In genomic region chrX:75873813-75874212, GRCm38 (mm10) we compare ENCODE assay signal across 8 mouse cellular contexts. TPM values are rescaled to one million over a fixed set of nuclear protein-coding genes. Genes with fewer than 3 reads are reported as not detected.
DNase-seq lines count a peak whose midpoint lies in the region; ATAC-seq and TF ChIP-seq lines count a peak whose summit lies in the region.

No protein-coding gene starts in this region.

- intact Hi-C loops in heart, postnatal 25 days (cut with DNase I), result loop anchor here (5.0 to 10.0 kb wide), 2 partner anchors 42 to 241 kb away; no protein-coding TSS in a partner anchor

- peaks cover 46% of the 10 kb centered on the region for H3K27me3 ChIP-seq in Patski
- H3K27me3 ChIP-seq in forebrain, embryonic 12.5 days, result no peaks in the 10 kb centered on the region
- H3K27me3 ChIP-seq in stomach, postnatal 0 days (ENCODE audit: control insufficient read depth, insufficient read depth, low read length), result no peaks in the 10 kb centered on the region

- 0 out of 2 replicates have a peak overlapping the region, but pooled peaks have one; percentile 13 for H3K27ac ChIP-seq in forebrain, embryonic 12.5 days
- H3K27ac ChIP-seq in stomach, postnatal 0 days (replicated peaks), result peak overlapping the region; percentile 89

- no peaks in the 10 kb centered on the region for H3K36me3 ChIP-seq in forebrain, embryonic 12.5 days (replicated peaks)
- H3K36me3 ChIP-seq in stomach, postnatal 0 days (ENCODE audit: control insufficient read depth, insufficient read depth, low read length), result no peaks in the 10 kb centered on the region

- H3K4me3 ChIP-seq in forebrain, embryonic 12.5 days (replicated peaks), result peak overlapping the region; percentile 48
- peak overlapping the region; percentile 52 for H3K4me3 ChIP-seq in stomach, postnatal 0 days (ENCODE audit: low read depth, low read length)

- in situ Hi-C loops in Patski (cut with MboI; ENCODE audit: low pct_unique_long_range_greater_than_20kb), result loop anchor here (5.0 kb wide), 1 partner anchor 42 kb away; no protein-coding TSS in a partner anchor

- no peak for TF ChIP-seq POLR2A in brain, embryonic 14.5 days (IDR thresholded peaks at IDR 0.05; ENCODE audit: borderline replicate concordance, extremely low read depth, insufficient read depth, insufficient read length, poor library complexity, severe bottlenecking)

- CTCF ChIA-PET in Patski (lab: Charles Lee), result no interaction called here

- DNase-seq in Patski (ENCODE audit: low read depth, low spot score), result no peak
- DNase-seq in brain, embryonic 14.5 days (ENCODE audit: low read depth), result peak; percentile 31
- DNase-seq in heart, postnatal 25 days (ENCODE audit: low spot score), result peak; percentile 8
- DNase-seq in layer of hippocampus, postnatal 10 days (ENCODE audit: low spot score in 2 of 2), result peak; percentile 5 to 23
- peak; percentile 37 to 55 for DNase-seq in lung, postnatal 4 days
- DNase-seq in stomach, postnatal 0 days (ENCODE audit: low spot score), result peak; percentile 16

- H3K4me1 ChIP-seq in forebrain, embryonic 12.5 days, result no peaks in the 10 kb centered on the region
- no peaks in the 10 kb centered on the region for H3K4me1 ChIP-seq in stomach, postnatal 0 days (replicated peaks; ENCODE audit: control insufficient read depth, insufficient read depth)

- POLR2A ChIA-PET in Patski (lab: Charles Lee), result interaction anchor here (0.7 kb wide), 1 partner anchor 22 kb away, joined by 3 read pairs; no protein-coding TSS in a partner anchor

- TF ChIP-seq EP300 in stomach, postnatal 0 days (optimal IDR thresholded peaks at IDR 0.05), result no peak

- H3K4me2 ChIP-seq in forebrain, embryonic 12.5 days, result peak overlapping the region; percentile 57
- peak overlapping the region; percentile 53 for H3K4me2 ChIP-seq in stomach, postnatal 0 days (replicated peaks; ENCODE audit: low read depth)

- peak overlapping the region; percentile 33; the same call in 1 of the 2 replicates for H3K9ac ChIP-seq in forebrain, embryonic 12.5 days
- H3K9ac ChIP-seq in stomach, postnatal 0 days (ENCODE audit: low read length), result peak overlapping the region; percentile 57; the same call in 1 of the 2 replicates

- peak; percentile 48 for ATAC-seq in Patski
- 0 out of 2 replicates have a peak, but pooled peaks have one; percentile 33 for ATAC-seq in forebrain, embryonic 12.5 days (ENCODE audit: low FRiP score)
- ATAC-seq in stomach, postnatal 0 days (ENCODE audit: low FRiP score, low TSS enrichment), result peak; percentile 55; the same call in 1 of the 2 replicates
- no peak for ATAC-seq in megakaryocyte, adult 5-6 weeks (ENCODE audit: poor library complexity, severe bottlenecking)

- 17% methylated on average over 15 of the region's 15 CpGs for WGBS in forebrain, embryonic 12.5 days
- WGBS in stomach, postnatal 0 days, result 3% methylated on average over 15 of the region's 15 CpGs

- no peaks in the 10 kb centered on the region for H3K9me3 ChIP-seq in forebrain, embryonic 12.5 days
- H3K9me3 ChIP-seq in stomach, postnatal 0 days (ENCODE audit: control insufficient read depth, low read length), result no peaks in the 10 kb centered on the region

- TF ChIP-seq CTCF in Patski (IDR thresholded peaks at IDR 0.05), result no peak
- TF ChIP-seq CTCF in brain, embryonic 14.5 days (IDR thresholded peaks at IDR 0.05; ENCODE audit: borderline replicate concordance, extremely low read depth, insufficient read depth, insufficient read length), result peak; percentile 11; the same call in 1 of the 2 replicates
- TF ChIP-seq CTCF in stomach, postnatal 0 days (IDR thresholded peaks at IDR 0.05; ENCODE audit: low read depth), result peak; percentile 29; the same call in 1 of the 2 replicates

RNA-seq across cellular contexts. Expression of gene Pls3, which starts 1.2 kb away (rescaled TPM):
- polyA plus RNA-seq in Patski (2021), result 79.8 TPM
- 15.1 and 19.7 TPM in 2 replicates for polyA plus RNA-seq in brain, embryonic 14.5 days (2012; rRNA removed)
- 54.1 and 56.2 TPM in 2 replicates for polyA plus RNA-seq in forebrain, embryonic 12.5 days (2016; fragmentation: Nextera tagmentation; extraction: Ambion mirVana)
- 10 to 100 TPM; 42.2 to 51.2 TPM for total RNA-seq in heart, postnatal 25 days (2021)
- 100 to 1,000 TPM; 121 to 122 TPM for total RNA-seq in layer of hippocampus, postnatal 10 days (2021)
- 91.2 and 99.5 TPM in 2 replicates for polyA plus RNA-seq in stomach, postnatal 0 days (2015; fragmentation: Nextera tagmentation; extraction: Ambion mirVana)
- 2.7 and 3.2 TPM in 2 replicates for total RNA-seq in megakaryocyte, adult 5-6 weeks (2015)
- total RNA-seq in megakaryocyte, adult 5-6 weeks (2017), result 2.2 and 2.4 TPM in 2 replicates
